ENCODE assay signal across 8 mouse cellular contexts in genomic region chr17:55958918-55959728, GRCm38 (mm10). TPM values are rescaled to one million over a fixed set of nuclear protein-coding genes. Genes with fewer than 3 reads are reported as not detected.
DNase-seq lines count a peak whose midpoint lies in the region; ATAC-seq lines count a peak whose summit lies in the region.

Gene Yju2 (plus strand): TSS chr17:55959099.

- peak within 1 kb of the TSS; percentile 63 for H3K4me3 ChIP-seq in intestine, embryonic 14.5 days (ENCODE audit: low read depth, low read length)

- under 1% methylated on average over 45 of the region's 46 CpGs for WGBS in intestine, embryonic 14.5 days

- H3K9me3 ChIP-seq in intestine, embryonic 14.5 days (ENCODE audit: control insufficient read depth, low read length) = no peaks in the 10 kb centered on the region

- H3K27me3 ChIP-seq in intestine, embryonic 14.5 days (replicated peaks; ENCODE audit: control insufficient read depth, insufficient read depth, low read length) = no peaks in the 10 kb centered on the region

- H3K4me1 ChIP-seq in intestine, embryonic 14.5 days (replicated peaks; ENCODE audit: control insufficient read depth, insufficient read depth, low read length) = peaks cover 12% of the 10 kb centered on the region; the same call in 1 of the 2 replicates

- H3K36me3 ChIP-seq in intestine, embryonic 14.5 days (ENCODE audit: control insufficient read depth, insufficient read depth, low read length) = peaks cover 20% of the 10 kb centered on the region

- peak; percentile 88 to 91 for DNase-seq in adrenal gland, adult 18-20 months (ENCODE audit: low spot score in 2 of 2)
- peak; percentile 97 for DNase-seq in embryo, embryonic 11 days
- DNase-seq in gastrocnemius, postnatal 25 days = peak; percentile 92
- peak; percentile 97 for DNase-seq in intestine, embryonic 14.5 days (ENCODE audit: low spot score)
- DNase-seq in left cerebral cortex, postnatal 14 days (ENCODE audit: low spot score in 2 of 2) = peak; percentile 95 to 98
- peak; percentile 95 for DNase-seq in mesoderm, embryonic 11.5 days (ENCODE audit: low read depth, low spot score)
- DNase-seq in right cerebral cortex, postnatal 36 days (ENCODE audit: low spot score in 2 of 2) = peak; percentile 91 to 94
- peak; percentile 96 for DNase-seq in yolk sac, embryonic 10.5 days (ENCODE audit: low spot score)

- peak within 1 kb of the TSS; percentile 62 for H3K9ac ChIP-seq in intestine, embryonic 14.5 days (ENCODE audit: low read length)

- peak within 1 kb of the TSS; percentile 98 for H3K27ac ChIP-seq in intestine, embryonic 14.5 days (ENCODE audit: low read depth)

- intact Hi-C loops in left cerebral cortex, postnatal 14 days (cut with DNase I) = loop anchor here (5.0 kb wide), 1 partner anchor 257 kb away; no protein-coding TSS in a partner anchor

- H3K4me2 ChIP-seq in intestine, embryonic 14.5 days (ENCODE audit: low read length) = peak within 1 kb of the TSS; percentile 84

- ATAC-seq in intestine, embryonic 14.5 days (replicated peaks; ENCODE audit: low FRiP score, low TSS enrichment, low read depth) = peak; percentile 92

RNA-seq across cellular contexts. Expression of gene Yju2, which starts in this region (rescaled TPM):
- 10 to 100 TPM; 17.4 to 17.9 TPM for total RNA-seq in adrenal gland, adult 18-20 months (2021)
- 1 to 10 TPM; 7.8 TPM for total RNA-seq in gastrocnemius, postnatal 25 days (2021)
- 18.6 and 23.6 TPM in 2 replicates for polyA plus RNA-seq in intestine, embryonic 14.5 days (2014; fragmentation: Nextera tagmentation; extraction: Ambion mirVana)
- total RNA-seq in left cerebral cortex, postnatal 14 days (2021) = 10 to 100 TPM; 14.2 to 15.0 TPM

Comparison
In these comparisons a context has a peak if more than half of its experiments do, and no peak if none do; other contexts are left out.
1. Peak in every context shown above with its lines: DNase-seq, ATAC-seq, H3K4me3 ChIP-seq and H3K27ac ChIP-seq.